Mouse (Mus musculus): ENCODE results near the gene Amz1.

The Amz1 gene

DNA sequence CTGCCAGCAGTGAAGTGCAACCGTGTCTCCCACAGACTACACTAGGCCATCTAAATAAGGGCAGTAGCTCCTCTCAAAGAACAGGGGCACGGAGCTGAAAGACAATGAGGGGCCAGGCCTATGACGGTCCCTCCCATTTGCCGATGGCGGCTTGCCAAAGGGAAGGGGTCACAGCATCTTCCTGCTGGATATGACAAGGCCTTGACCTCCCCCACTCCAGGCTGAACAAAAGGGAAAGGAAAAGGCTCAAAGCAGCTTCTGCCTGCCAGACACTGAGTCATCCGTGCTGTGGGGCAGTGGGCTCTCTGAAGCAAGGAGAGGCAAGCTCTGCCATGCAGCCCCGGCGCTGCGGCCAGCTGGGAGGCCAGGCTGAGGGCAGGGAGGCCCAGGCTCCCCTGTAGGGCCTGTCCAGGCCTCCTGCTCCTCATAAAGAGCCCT is 43.8 kb downstream of the Amz1 start:
- peak; percentile 56 for DNase-seq (ENCODE audit: low spot score)

GRCm38 (mm10) chr5:140768333-140768732 is 44.4 kb downstream of the Amz1 start:
- no peak for DNase-seq (ENCODE audit: low spot score)

DNA sequence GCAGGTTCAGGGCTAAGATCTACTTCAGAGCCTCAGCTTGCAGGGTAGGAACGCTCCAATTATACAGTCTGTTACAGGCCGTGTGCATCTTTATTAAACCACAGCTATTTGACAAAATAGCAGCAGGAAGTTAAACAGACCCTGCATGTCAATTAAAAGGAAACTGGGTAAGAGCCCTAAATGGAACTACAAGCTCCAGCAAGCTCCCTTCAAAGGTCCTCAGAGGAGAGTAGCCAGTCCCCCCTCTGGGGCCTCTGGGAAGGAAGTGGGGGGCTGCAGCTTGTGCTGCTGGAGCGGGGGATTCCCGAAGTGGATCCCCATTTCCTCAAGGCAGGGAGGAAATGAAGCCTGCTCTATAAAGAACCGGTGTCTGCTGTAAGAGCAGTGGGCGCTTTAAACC is 47.7 kb downstream of the Amz1 start:
- no peak for DNase-seq (ENCODE audit: low spot score)

GRCm38 (mm10) chr5:140772158-140772557 is 48.2 kb downstream of the Amz1 start:
- DNase-seq (ENCODE audit: low spot score), result no peak

GRCm38 (mm10) chr5:140775111-140775510 is 51.2 kb downstream of the Amz1 start:
- DNase-seq (ENCODE audit: low spot score), result no peak

DNA sequence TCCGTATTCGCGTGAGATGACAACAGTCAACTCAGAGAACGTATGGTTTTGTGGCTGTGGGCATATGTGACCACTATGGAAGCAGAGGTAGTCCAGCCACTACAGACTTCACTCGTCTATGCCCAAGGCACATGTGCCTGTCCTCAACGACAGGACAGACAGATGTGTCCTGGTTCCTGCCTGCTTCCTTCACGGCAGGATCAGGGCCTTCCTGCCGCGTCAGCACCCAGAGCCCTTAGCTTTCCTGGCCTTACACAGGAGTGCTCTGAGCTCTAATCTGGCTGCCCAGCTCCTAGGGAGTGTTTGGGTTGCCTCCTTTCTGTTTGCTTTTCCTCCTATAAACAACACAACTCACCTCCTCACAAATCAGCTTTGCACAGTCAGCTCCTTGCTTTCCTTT is 53.0 kb downstream of the Amz1 start:
- DNase-seq (ENCODE audit: low spot score), result no peak

DNA sequence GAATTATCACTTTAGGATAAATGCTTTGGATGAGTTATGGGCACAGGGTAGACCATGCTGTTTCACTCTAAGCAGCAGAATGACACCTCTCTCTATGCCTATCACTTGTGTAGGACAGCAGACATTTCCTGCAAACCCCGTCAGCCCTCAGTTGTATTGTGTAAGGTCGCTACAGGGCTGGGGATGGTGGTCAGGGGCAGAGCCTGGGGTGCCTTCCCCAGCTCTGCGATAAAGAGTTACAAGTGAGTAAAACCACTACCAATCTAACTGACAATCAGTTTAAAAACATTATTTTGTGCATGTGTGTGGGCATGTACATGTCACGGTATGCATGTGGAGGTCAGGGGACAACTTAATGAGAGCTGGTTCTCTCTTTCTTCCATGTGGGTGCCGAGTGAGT is 57.2 kb downstream of the Amz1 start:
- no peak for DNase-seq (ENCODE audit: low spot score)

GRCm38 (mm10) chr5:140781886-140782572 is 58.1 kb downstream of the Amz1 start:
- no peak for DNase-seq (ENCODE audit: low spot score)

GRCm38 (mm10) chr5:140783577-140783976 is 59.6 kb downstream of the Amz1 start:
- no peak for DNase-seq (ENCODE audit: low spot score)

DNA sequence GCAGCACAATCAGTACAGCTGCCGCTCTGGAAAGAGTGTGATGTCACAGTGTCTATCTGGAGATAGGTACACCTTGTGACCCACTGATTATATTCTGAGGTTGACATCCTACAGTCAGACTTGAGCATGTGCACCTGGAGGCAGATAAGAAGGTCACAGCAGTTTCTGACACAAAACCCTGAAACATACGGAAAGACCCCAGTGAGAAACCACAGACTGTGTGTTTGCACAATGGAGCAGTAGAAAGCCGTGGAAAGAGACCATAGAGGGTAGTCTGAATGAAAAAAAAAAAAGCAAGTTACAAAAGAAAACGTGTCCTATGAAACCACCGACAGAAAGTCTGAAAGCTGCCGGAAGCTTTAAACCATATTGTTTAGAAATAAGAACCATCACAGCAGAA is 60.4 kb downstream of the Amz1 start:
- DNase-seq (ENCODE audit: low spot score), result no peak

DNA sequence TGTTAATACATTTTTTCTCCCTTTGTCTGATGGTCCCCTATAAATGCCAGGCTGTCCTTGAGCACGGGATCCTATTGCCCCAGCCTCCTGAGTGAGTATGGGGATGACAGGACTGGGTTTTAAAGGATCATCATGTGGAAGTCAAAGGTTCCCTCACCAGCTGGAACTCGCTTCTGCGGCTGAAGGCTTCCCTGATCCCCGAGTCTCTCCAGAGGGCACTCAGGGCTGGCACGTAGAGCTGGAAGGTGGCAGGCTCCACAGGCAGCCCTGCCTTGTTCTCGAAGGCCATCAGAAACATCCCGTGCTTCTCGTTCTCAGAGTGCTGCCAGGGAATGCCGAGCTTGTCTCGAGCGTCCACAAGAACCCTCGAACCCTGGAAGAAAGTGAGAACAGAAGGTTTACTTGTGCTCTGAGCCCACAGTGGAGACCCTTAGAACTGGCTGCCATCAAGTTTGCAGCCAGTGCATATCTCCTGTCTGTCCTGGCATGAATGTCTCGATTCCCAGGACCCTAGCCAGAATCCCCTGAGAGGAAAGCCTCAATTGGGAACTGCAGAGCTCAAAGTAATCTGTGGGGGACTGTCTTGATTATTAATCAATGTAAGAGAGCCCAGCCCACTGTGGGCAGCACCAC is 61.4 kb downstream of the Amz1 start:
- no peak for DNase-seq (ENCODE audit: low spot score)

DNA sequence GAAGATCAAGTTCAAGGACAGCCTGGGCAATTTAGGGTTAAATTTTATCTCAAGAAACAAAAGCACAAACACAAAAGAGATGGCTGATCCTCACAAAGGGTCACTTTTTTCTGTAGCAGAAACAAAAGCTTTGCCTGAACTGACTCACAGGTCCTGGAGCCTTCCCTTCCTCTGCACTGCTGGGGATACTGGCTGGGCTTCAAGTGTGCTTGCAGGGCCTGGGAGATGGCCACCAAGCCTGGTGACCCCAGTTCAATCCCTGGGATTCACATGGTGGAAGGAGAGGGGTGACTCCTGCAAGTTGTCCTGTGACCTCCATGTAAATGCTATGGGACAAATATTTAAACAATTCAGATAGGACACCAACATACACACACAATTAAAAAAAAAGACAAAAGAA is 65.6 kb downstream of the Amz1 start:
- no peak for DNase-seq (ENCODE audit: low spot score)

GRCm38 (mm10) chr5:140790392-140790791 is 66.5 kb downstream of the Amz1 start:
- no peak for DNase-seq (ENCODE audit: low spot score)

DNA sequence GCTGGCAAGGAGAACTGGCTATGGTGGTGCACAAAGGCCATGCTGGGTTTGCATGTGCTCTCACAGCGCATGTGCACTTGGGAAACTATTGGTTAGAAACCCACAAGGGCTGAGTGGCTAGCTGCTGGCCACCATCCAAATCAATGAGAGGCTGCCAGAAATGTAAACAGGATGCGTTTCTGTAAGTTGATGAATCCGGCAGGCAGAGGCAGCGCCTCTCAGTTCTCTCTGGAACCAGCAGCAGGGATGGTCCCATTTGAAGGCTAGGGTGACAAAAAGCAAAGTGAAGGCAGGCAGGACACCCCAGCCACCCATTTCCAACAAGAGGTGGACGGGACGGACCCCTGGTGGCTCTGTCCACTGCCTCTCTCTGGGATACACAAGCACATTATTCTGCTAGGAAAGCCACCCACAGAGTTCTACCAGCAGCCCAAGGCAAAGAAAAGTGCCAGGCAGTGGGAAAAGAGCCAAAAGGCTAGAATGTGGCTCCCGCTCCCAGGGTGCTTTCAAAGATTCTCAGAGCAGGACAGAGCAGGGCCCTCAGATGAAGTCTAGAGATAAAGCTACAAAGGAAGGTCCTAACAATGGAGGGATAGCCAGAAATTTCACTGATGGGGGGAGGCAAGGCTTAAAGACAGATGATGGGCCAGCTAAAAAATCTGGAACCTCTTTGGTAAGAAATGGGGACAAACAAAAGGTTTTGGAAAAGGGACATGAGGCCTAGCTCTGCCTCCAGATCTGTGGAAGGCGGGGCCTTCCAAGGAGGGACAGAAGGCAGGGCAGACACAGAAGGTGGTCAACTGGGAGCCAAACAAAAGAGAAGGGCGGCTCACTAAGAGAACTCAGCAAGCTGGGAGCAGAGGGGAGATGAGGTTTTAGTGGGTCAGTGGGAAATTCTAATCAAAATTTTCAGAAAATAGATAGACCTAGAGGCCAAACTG is 67.3 kb downstream of the Amz1 start:
- DNase-seq (ENCODE audit: low spot score), result no peak

- DNase-seq (ENCODE audit: low spot score), result no peak
Observed at GRCm38 (mm10) chr5:140792233-140792632, 68.3 kb downstream of the Amz1 start.

- no peak for DNase-seq (ENCODE audit: low spot score)
Observed at GRCm38 (mm10) chr5:140794753-140795152, 70.8 kb downstream of the Amz1 start.

DNA sequence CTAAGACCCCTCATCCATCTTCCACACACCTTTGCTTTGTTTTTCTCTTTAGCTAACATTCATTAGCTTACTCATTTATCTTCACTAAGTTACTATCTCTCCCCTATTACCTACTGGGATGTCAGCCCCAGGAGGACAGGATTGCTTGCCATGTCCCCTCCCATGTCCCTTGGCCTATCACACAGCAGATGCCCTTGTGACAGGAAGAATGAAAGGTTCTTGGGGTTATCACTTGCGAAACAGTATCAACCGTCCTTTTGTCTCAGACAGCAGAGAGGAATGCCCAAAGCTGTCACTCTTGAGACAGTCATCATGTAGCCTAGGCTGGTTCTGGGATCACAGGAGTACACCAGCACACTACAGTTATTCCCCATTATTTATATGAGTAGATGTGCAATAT is 71.2 kb downstream of the Amz1 start:
- no peak for DNase-seq (ENCODE audit: low spot score)

GRCm38 (mm10) chr5:140796051-140796450 is 72.1 kb downstream of the Amz1 start:
- no peak for DNase-seq (ENCODE audit: low spot score)

GRCm38 (mm10) chr5:140798158-140798557 is 74.2 kb downstream of the Amz1 start:
- DNase-seq (ENCODE audit: low spot score), result no peak

- no peak for DNase-seq (ENCODE audit: low spot score)
Observed at GRCm38 (mm10) chr5:140798775-140799174, 74.8 kb downstream of the Amz1 start.

DNA sequence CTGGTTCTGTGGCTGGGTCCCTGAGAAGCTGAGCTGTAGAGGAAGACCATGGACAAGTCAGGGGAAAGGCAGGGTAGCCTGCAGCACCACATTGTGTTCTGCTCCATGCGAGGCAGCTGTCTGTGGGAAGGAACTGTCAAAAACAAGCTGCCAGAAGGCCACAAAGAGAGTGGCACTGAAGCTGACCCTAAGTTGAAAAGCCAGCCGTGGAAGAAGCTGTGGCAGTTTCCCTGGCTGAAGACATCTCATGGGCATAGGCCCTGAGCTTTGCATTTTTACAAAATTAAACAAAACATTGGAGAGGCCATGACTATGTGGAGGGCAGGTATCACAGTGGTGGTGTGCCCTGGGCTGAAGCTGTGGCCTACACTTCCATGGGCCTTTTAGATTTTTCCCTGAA is 75.3 kb downstream of the Amz1 start:
- DNase-seq (ENCODE audit: low spot score), result no peak

GRCm38 (mm10) chr5:140800288-140800923 is 76.5 kb downstream of the Amz1 start:
- no peak for DNase-seq (ENCODE audit: low spot score)
